Mouse (Mus musculus) brain, adult 2 months (tissue): ENCODE measurements around the gene Wscd2.
A peak's percentile ranks its signal among the peaks of the same experiment; 100 is the strongest.
"Not testable (repeated sequence)": the region's sequence is repeated elsewhere in the genome, so short reads cannot be mapped to it uniquely, and the experiment has no call there.

Experiments
- DNase-seq: peaks from one replicate; pipeline ENCODE4 v3.0.0; 2011; ENCODE audit warnings: low read depth, low spot score

Gene Wscd2

GRCm38 (mm10) chr5:113580801-113581200 is 90.7 kb downstream of the Wscd2 start:
- DNase-seq = no peak

GRCm38 (mm10) chr5:113583424-113584162 is 93.5 kb downstream of the Wscd2 start:
- DNase-seq = no peak

- DNase-seq = no peak
Measured at GRCm38 (mm10) chr5:113584439-113584838, 94.3 kb downstream of the Wscd2 start.

GRCm38 (mm10) chr5:113585619-113586457 is 95.7 kb downstream of the Wscd2 start:
- not testable (repeated sequence) for DNase-seq

- DNase-seq = peak; percentile 58
Measured at GRCm38 (mm10) chr5:113586458-113586849, 96.3 kb downstream of the Wscd2 start.

GRCm38 (mm10) chr5:113590010-113590640 is 100.0 kb downstream of the Wscd2 start:
- peak; percentile 70 for DNase-seq

GRCm38 (mm10) chr5:113591166-113591565 is 101.0 kb downstream of the Wscd2 start:
- peak; percentile 66 for DNase-seq

GRCm38 (mm10) chr5:113591751-113592230 is 101.7 kb downstream of the Wscd2 start:
- DNase-seq = peak; percentile 97

GRCm38 (mm10) chr5:113593911-113594705 is 104.0 kb downstream of the Wscd2 start:
- peak; percentile 87 for DNase-seq

GRCm38 (mm10) chr5:113596252-113596651 is 106.1 kb downstream of the Wscd2 start:
- DNase-seq = no peak

- DNase-seq = no peak
Measured at GRCm38 (mm10) chr5:113596780-113597353, 106.7 kb downstream of the Wscd2 start.

- DNase-seq = no peak
Measured at GRCm38 (mm10) chr5:113600181-113600580, 110.0 kb downstream of the Wscd2 start.

- no peak for DNase-seq
Measured at GRCm38 (mm10) chr5:113600803-113601202, 110.7 kb downstream of the Wscd2 start.

- no peak for DNase-seq
Measured at GRCm38 (mm10) chr5:113603471-113603870, 113.3 kb downstream of the Wscd2 start.

GRCm38 (mm10) chr5:113604758-113605157 is 114.6 kb downstream of the Wscd2 start:
- DNase-seq = no peak

- DNase-seq = no peak
Measured at GRCm38 (mm10) chr5:113606121-113606520, 116.0 kb downstream of the Wscd2 start.

- DNase-seq = peak; percentile 69
Measured at GRCm38 (mm10) chr5:113606961-113607785, 117.0 kb downstream of the Wscd2 start.

- peak; percentile 63 for DNase-seq
Measured at GRCm38 (mm10) chr5:113607941-113608431, 117.9 kb downstream of the Wscd2 start.

- no peak for DNase-seq
Measured at GRCm38 (mm10) chr5:113608511-113608910, 118.4 kb downstream of the Wscd2 start.

- no peak for DNase-seq
Measured at GRCm38 (mm10) chr5:113609891-113610290, 119.8 kb downstream of the Wscd2 start.
